Mouse (Mus musculus) layer of hippocampus, adult 9-10 months (tissue): ENCODE data around the gene Phf20.
"Not testable (repeated sequence)": the region's sequence is repeated elsewhere in the genome, so short reads cannot be mapped to it uniquely, and the experiment has no call there.

Experiments used
- DNase-seq: peaks from one replicate; pipeline ENCODE4 v3.0.0; 2022; ENCODE audit warnings: low spot score

Phf20 gene

DNA sequence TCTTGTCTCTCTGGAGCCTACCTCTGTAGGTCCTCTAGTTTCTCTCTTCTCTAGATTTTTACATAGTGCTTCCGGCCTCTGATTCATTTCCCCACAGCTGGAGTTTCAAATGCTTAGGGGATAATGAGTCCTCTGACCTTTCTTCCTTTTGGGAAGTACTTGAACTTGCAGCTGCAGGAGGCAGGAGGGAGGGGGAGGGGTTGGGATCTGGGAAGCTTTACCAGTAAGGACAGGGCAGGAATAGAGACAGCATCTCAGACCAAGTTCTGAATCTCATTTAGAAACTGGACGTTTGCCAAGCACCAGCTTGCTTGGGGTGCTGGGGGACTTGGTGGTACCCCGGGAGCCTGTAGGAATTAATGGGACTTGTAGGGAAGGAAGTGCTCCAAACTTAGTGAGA is 3.7 kb downstream of the Phf20 start:
- DNase-seq = no peak

DNA sequence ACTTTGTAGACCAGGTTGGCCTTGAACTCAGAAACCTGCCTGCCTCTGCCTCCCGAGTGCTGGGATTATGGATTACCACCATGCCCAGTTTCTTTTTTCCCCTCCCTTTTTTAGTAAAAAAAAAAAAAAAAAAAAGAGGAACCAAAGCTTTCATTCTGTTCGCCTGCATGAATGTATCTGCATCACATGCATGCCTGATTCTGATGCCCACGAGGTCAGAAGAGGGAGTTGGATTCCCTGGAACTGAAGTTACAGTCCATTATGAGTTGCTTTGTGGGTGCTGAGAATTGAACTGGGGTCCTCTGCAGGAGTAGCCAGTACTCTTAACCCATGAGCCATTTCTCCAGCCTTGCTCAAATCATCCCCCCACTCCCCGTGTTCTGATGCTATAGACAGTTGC is 5.2 kb downstream of the Phf20 start:
- no peak for DNase-seq

DNA sequence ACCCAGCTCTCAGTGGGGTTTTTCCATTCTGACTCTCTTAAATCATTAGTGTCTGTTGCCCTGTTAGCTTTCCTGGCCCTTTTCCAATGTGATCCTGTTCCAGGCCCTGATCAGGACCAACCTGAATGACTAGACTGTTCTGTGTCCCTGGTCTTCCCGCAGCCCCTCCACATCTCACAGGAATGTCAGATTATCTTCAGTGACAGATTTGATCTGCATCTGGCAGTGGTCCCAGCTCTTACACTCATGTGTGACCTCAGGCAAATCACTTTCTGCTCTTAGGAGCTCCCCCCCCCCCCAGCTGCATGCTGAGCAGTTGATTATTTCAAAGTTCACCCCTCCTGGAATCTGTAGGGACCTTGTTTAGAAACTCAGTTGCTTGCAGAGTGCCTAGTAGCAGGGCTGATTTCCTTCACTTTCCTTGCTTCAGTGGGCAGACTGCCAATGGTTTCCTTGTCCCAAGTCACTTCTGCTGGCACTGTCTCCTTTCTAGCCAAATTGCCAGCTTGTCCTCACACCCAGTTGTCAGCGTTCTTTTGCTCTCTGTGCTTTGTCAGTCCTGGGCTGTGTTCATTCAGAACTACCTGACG is 6.7 kb downstream of the Phf20 start:
- DNase-seq = no peak

DNA sequence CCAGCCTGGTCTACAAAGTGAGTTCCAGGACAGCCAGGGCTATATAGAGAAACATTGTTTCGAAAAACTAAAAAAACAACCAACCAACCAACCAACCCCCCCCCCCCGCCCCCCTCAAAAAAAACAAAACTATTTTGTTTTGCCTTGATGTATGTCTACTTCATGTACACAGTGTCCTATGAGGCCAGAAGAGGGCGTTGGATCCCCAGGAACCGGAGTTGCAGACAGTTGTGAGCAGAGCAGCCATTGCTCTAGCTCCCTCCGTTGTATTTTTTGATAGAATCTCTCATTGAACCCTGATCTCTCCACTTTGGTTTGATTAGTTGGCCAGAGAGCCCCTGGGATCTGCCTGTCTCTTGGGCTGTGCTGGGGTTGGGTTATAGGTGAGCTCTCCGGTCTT is 7.7 kb downstream of the Phf20 start:
- DNase-seq = no peak

- no peak for DNase-seq
These were observed 21.5 kb downstream of the Phf20 start for GRCm38 (mm10) chr2:156217786-156218185.

DNA sequence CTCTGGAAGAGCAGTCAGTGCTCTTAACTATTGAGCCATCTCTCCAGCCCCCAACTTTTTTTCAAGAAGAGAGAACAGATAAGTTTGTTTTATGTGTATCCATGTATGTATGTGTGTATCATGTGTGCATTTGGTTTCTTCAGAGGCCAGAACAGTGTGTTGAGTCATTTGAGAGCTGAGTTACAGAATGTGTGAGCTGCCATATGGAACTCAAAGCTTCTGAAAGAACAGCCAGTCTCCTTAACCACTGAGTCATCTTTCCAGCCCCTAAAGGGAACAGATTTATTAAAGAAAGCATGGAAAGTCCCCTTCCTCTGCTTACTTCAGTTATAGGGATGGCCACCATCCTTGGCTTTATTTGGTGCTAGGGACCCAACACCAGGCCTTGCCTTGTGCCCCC is 25.8 kb downstream of the Phf20 start:
- no peak for DNase-seq

DNA sequence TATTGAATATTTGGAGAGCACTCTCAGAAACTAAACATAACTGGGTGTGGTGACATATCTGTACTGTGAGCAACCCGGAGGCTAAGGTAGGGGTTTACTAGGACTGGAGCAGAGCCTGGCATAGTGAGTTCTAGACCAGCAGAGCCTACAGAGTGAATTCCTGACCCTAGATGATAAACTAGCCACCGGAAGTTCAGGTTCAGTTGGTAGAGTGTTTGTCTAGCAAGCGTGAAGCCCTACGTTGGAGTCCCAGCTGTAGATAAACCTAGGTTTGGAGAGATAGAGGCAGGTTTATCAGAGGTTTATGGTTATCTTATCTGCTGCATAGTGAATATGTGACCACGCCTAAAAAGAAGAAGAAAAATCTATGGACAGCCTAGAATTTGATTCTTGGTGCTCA is 27.8 kb downstream of the Phf20 start:
- DNase-seq = no peak

DNA sequence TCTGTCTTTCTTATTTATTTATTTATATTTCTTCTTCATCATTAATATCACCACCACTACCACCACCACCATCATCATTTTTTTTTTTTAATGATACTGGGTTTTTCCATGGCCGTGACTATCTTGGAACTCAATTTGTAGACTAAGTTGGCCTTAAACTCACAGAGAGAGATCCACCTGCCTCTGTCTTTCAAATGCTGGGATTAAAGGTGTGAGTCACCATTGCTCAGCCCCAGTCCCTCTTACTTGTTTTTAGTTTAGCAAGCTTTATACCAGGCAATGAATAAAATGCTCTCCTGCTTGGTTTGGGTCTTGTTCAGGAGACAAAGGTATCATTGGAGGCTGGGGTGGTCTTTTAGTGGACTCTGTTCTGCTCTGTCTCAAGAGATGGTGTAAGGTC is 31.4 kb downstream of the Phf20 start:
- DNase-seq = no peak

DNA sequence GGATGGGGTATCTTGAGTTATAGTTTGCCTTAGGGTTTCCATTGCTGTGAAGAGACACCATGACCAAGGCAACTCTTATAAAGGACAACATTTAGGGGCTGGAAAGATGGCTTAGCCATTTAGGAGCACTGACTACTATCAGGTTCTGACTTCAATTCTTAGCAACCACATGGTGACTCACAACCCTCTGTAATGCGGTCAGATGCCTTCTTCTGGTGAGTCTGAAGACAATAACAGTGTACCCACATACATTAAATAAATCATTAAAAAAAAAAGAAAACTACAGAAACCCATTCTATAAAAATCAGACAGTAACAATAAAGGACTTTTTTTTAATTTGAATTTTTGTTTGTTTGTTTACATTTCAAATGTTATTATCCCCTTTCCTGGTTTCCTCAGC is 32.9 kb downstream of the Phf20 start:
- DNase-seq = no peak

DNA sequence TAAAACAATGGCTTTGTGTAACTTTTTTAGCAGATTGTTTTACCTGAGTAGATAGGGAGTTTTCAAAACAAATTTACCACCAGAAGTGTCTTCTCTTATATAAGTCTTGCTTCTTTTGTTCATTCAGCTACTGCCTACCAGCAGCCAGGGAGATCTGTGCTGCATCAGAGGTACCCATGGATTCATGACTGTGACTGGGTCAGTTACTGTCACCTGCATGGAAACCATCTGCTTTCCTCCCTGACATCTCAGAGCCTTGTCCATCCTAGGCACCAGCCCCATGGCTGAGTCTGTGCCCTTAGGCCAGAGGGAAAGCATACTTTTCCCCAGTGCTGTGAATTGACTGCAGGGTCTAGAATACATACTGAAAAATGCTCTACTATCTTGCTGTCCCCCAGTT is 35.1 kb downstream of the Phf20 start:
- DNase-seq = no peak

DNA sequence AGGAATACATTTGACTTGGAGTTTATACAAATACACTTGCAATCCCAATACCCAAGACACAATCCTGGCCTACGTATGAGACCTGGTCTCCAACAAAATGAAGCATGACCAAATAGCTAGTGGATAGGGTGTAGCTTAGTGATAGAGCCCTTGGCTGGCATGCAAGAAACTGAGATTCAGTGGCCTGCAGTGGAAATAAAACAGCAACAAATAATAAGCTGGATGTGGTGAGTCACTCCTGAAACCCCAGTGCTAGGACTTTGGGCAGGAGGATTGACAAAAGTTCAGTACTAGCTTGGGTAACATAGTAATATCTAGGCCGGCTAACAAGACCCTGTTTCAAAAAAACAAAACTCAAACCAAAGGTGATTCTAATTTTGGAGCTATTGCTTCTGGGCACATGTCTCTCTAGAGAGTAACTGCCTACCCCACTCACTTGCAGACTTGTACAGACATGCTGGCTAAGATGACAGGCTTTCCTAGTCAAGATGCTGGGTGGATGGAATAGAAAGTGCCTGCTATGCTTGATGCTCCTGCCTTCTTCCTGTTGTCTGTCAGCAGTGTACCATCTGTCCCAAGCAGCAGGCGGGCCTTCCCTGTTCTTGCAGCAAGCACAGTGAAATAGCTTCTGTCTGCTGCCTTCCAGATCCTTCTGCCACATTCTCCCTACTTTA is 37.1 kb downstream of the Phf20 start:
- DNase-seq = peak; percentile 72

DNA sequence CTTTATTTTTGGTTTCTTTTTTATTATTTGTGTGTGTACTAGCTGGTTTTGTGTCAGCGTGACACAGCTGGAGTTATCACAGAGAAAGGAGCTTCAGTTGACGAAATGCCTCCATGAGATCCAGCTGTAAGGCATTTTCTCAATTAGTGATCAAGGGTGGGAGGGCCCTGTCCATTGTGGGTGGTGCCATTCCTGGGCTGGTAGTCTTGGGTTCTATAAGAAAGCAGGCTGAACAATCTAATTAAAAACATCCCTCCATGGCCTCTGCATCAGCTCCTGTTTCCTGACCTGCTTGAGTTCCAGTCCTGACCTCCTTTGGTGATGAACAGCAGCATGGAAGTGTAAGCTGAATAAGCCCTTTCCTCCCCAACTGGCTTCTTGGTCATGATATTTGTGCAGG is 37.8 kb downstream of the Phf20 start:
- DNase-seq = not testable (repeated sequence)

DNA sequence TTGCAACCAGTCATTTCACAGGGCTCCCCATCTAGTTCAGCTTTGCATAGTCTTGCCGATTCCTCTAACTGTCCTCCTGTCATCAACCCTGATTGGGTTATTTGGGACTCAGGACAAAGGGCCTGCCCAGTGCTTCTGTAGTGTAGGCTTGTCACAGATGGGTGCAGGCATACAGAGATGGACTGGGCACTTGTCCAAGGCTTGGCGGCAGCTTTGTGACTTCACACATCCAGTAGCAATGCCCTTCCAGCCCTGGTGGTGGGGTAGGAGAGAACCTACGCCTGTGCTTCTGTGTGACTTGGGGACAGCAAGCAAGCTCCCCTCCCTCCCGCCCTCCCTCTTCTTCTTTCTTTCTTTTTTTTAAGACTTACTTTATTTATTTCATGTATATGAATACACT is 39.6 kb downstream of the Phf20 start:
- no peak for DNase-seq

DNA sequence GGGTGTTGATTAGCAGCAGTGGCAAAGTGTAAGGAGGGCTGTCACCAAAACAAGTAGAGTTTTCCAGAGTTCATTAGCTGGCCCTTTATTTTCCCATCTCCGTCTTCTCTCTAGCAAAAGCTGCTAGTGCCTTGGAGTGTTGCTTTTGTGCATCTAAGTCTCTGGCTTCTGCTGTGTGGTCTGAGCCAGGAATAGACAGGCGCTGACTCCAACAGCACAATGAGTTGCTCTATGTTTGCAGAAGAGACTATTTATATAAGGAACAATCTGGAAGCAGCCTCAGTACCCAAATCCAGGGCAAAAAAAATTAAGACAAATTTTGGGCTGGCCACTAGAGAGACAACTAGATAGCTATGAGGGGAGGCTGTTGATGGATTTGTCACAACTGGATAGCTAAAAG is 45.4 kb downstream of the Phf20 start:
- DNase-seq = peak; percentile 31

DNA sequence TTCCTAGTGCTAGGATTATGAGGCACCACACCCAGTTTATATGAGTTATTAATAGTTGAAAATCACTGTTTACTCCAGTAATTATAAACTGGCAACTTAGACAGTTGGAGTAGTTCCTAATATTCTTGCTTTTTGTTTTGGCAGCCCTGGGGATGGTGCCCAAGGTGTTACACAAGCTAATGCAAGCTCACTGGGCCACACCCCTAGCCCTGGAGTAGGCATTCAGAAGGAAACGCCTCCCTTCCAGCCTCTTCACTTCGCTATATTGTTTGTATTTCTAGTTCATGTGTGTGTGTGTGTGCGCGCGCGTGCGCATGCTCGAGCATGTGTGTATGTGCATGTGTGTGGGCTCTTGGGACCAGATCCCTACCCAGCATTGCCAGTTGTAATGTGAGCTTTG is 46.7 kb downstream of the Phf20 start:
- no peak for DNase-seq

- DNase-seq = no peak
These were observed 51.3 kb downstream of the Phf20 start for GRCm38 (mm10) chr2:156247599-156247998.

GRCm38 (mm10) chr2:156250761-156251160 is 54.5 kb downstream of the Phf20 start:
- no peak for DNase-seq

- no peak for DNase-seq
These were observed 55.0 kb downstream of the Phf20 start for GRCm38 (mm10) chr2:156251291-156251690.

DNA sequence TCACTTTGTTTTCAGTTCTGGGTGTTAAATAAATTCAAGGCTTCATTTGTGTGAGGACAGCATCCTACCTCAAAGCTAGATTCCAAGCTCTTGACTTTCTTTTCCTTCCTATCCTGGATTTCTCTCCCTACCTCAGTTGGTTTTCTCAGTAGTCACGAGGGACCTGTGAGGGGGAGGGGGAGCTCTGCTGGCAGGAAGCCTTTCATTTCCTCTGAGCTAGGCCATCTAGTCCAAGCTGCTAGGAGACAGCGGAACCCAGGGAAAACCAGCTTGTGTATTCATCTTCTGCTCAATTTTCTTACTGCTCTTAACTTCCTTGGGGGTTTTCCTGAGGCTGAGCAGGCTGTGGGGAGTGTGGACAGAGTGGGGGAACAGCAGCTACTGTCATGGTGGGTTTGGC is 60.8 kb downstream of the Phf20 start:
- DNase-seq = no peak

DNA sequence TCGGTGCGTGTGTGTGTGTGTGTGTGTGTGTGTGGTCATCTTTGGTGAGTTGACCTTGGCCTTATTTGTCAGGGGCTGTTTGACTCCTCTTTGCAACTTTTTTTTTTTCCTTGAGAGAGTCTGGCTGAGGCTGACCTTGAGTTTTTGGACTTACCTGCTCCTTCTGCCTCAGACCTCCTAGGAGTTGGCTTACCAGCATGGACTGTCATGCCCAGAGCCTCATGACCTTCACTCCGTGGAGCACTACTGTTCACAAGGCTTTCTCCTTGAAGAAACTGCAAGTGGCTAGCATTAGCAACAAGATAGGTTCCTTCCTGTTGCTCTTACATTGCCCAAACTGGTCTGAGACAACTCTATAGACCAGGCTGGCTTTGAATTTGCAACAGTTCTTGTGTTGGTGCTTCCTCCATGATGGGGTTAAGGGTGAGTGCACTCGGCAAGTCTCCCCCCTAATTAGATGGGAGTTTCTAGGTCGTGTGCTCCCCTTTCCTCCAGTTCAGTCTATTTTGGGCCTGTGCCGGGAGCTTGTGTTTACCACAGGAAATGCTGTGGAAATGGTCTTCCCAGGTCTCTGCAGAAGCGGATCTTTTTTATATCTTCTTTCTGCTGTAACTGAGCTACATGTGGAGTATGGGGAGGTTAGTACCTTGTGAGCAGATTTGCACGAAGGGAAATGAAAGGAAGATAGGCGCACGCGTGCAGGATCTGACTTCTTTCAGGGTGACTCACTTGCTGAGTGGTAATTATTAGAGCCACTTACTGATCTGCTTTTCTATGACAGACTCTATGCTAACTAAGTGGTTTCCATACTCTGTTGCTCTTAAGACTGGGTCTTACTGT is 61.9 kb downstream of the Phf20 start:
- DNase-seq = no peak

- no peak for DNase-seq
These were observed 64.7 kb downstream of the Phf20 start for GRCm38 (mm10) chr2:156260968-156261367.

DNA sequence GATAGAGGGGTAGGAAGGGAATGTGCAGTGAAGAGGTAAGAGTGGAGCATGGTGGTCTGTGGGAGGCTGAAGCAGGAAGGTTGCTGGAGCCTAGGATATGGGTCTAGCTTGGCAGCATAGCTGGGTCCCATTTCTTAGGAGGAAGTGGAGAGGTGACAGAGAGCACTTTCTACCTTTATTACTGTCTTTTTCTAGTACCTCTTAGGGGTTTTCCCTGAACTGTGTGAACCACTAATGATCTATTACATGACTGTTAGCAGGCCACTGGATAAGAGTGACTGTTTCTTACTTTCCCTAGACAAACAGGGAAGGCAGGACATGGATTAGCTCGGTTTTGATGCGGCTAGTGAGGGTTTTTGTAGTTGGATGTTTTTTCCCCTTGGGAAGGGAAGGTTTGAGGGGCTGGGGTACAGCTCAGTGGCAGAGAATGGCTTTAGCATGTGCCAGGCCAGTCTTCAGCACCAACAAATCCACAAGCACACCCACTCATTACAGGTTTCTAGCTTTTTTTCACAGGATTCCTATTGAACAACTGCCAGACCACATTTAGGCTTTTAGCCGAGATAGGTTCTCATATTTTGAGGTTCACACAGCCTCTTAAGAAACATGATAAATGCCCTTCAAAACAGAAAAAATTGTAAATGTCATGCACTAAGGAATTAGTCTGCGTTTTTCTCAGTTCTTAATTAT is 67.1 kb downstream of the Phf20 start:
- no peak for DNase-seq

DNA sequence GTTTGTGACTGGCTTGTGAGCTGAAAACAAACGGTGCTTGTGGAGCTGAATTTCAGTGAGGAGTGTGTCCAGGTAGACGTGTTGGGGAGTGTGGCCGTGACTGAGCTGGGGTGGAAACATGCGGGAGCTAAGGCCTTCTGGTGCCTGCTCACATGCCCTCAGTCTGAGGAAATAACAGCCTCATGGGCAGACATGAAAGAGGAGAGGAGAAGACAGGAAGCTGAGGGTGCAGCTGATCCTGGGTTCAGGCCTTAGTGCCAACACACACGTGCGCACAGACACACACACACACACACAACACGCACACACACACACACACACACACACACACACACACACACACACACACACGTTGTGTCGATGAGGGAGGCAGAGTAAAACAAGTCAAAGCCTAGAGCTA is 71.4 kb downstream of the Phf20 start:
- no peak for DNase-seq
